Mouse (Mus musculus) fibroblast of lung, adult 2 months (primary cell): ENCODE measurements around the gene Slit3.

Experiments used
- DNase-seq: peaks from one replicate; pipeline ENCODE4 v3.0.0-alpha.2; 2011; ENCODE audit warnings: low read depth

The Slit3 gene

DNA sequence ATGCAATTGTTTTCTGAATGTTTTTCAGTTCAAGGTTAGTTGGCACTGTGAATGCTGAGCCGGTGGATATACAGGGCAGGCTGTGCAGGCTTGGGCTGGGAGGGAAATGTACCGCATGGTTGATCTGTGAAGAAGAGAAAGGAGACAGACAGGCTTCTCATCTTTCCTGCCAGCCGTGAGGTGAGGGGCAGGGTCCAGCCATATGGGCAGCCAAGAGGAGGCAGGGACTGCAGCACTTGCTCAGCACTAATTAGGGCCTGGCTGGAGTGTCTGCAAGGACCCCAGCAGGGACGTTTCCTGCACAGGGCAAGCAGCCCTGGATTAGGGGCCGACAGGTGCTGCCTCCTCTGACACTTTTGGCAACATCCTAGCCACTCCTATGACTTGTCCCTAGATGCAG lies 184.1 kb downstream of the Slit3 start:
- DNase-seq = no peak

DNA sequence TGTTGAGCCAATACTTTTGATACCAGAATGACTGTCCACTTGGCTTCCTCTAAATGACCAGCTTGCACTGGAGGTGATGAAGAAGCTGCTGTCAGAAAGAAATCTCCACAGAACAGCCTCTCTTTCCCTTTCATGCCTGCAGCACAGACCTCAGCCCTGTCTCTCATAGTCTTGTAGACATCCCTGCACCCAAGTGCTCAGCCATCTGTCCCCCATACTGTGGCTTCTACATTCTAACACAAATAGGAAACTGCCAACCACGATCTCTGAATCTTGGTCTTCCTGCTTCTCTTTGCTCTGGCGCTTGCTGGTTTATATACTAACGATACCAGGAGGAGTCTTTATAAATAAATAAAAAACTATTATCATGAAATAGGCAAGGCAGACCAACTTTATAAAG lies 184.9 kb downstream of the Slit3 start:
- DNase-seq = no peak

GRCm38 (mm10) chr11:35306922-35307321 lies 185.9 kb downstream of the Slit3 start:
- no peak for DNase-seq

GRCm38 (mm10) chr11:35307992-35308391 lies 187.0 kb downstream of the Slit3 start:
- no peak for DNase-seq

DNA sequence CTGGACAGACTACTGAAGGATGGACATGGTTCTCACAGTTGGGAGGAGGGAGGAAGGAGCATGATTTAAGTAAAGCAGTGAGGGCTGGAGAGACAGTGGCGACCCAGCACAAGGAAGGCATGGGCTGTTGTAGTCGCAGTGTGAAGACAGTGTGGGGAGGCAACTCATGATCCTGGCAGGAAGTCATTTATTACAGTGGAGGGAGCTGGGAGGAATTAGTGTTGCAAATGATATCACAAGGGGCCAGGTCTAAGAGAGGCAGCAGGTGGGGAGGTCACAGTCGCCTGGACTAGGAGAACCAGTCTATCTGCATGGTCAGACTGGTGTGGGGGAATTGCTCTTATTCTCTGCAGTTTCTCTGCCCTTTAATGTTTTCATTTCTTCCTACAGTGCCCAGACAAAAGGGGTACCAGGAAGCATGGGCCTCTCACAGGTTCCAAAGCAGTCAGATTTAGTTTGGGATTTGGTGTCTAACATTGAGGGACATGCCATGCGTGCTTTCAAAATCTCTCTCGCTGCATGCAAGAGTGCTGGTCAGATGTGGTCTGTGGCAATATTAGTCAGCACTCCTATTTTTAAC lies 194.5 kb downstream of the Slit3 start:
- DNase-seq = no peak

DNA sequence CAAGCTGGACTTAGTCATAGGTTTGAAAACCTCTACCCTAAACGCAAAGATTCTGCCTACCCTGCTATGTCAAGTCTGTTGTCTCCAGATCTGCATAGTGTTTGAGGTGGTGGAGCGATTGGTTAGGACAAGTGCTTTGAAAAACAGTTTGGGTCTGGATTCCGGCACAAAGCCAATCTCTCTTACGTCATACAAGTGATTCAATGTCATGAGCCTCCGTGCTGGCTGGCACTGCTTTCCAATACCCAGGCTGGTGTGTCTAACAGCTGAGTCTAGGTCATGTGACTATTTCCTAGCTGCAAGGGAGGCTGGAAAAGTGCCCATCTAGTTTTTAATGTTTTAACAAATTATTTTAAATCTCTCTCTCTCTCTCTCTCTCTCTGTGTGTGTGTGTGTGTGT lies 196.2 kb downstream of the Slit3 start:
- DNase-seq = peak; percentile 60

DNA sequence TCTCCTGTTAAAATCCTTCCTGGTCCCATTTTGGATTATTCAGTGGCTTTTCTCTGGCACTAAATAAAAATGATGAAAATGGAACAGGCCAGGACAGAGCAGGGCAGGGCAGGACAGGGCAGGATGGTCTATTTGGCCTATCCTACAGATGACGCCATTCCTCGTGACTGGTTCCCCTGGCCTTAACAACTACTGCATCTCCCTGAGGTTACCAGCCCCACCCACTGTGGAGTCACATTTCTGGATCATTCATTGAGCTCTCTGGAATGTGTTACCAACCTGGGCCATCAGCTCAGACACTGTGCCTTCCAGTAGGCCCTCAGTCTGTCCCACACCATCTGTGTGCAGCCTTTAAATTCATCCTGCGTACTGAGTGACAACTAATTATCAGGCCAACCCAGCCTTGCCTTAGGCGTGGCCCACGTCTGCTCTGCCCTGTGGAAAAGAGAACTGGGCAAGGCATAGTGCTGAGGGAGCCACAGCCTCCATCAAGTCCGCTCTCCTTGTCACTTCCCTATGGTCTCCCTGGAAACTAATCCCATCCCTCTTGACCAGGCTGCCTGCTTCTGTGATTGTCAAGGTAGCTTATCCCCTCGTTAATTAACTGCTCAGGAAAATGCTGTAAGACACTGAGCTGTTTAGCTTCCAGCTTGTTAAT lies 196.9 kb downstream of the Slit3 start:
- DNase-seq = no peak

DNA sequence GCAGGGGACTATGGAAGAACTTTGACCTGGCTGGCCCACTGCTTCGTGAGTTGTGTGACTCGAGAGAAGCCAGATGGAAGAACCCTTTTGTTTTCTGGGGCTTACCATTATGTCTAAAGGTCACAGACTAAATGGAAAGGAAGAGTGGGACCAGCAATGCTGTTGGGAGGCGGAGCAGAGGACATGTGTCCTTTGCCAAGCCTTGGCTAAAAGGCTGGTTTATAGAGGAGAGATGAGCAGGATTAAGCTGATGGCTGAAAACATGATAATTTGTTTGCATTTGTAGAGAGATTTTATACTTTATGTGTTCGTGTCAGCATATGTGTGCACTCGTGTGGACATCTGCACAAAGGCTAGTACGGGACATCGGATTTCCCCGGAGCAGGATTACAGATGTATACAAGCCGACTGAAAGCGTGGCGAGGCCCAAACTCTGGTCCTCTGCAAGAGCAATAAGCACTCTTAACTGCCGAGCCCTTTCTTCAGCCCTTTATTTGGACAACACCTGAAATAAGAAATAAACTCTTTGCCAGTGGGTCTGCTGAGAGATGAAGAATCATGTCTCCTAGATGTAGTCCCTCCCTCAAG lies 197.5 kb downstream of the Slit3 start:
- DNase-seq = no peak

DNA sequence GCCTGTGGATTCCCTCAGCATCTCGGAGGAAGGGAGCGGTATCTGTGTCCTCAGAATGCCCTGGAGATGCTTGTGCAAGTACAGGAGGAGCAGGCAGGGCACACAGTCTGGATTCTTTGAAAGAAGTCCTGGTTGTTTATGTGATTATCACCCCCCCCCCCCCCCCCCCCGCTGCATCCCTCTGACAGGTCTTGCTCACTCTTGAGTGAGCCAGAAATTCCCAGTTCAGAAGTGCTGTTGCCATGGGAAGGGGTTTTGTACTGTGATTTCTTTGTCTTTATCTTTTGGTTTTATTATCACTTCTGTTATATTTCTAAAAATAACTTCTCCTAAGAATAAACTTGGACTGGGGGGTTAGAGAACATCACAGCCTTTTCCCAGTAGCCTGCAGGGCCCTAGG lies 199.5 kb downstream of the Slit3 start:
- DNase-seq = no peak

- no peak for DNase-seq
These were observed 203.4 kb downstream of the Slit3 start for GRCm38 (mm10) chr11:35324397-35324796.

DNA sequence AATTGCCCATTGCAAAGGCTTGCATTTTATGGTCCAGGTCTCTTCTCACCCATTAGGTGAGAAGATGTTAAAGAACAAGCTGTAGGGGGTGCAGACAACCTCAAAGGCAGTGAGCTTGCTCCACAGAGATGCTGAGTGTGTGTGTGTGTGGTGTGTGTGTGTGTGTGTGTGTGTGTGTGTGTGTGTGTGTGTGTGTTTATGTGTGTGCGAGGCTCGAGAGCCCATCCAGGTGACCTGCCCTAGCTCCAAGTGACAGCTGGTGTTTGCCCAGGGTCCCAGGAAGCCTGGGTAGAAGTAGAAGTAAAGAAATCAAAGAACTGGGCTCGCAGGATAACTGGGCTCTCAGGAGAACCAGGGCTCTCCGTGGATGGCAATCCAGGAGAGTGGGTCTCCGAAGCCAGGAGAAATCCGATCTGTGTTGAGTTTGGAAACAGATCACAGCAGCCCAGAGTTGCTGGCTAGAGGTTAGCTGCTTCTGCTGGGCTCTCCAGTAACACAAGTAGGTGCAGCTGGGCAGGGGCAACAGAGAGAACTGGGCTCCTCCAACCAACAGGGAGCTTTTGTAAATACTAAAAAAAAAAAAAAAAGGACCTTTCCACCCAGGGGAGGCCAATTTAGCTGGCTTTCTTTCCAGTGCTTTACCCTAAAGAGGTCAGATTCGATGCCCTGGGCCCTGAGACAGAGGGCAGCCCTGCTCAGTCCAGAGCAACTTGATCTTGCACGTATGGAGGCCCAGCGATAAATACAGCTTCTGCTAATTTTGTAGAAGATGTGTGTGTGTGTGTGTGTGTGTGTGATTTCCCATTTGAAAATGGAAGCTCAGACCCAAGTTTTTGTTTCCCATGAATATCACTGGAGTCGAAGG lies 204.3 kb downstream of the Slit3 start:
- DNase-seq = no peak

DNA sequence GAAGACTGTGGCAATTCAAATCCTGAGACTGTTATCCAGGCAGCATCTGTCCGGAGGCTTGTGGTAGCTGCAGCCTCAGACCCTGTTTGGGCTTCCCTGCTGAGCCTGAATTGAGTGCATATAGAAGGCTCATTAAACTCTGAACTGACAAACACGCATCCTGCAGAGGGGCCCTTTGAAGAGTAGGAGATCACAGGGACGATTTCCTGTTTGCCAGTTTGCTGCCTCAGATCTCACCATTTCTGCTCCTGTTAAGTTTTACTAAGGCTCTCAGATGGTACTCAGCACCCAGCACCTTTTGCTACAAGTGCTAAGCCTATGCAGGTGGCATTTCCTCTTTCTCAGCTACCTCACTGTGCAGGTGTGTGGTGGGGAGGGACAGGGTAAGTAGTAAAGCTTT lies 205.3 kb downstream of the Slit3 start:
- DNase-seq = no peak

DNA sequence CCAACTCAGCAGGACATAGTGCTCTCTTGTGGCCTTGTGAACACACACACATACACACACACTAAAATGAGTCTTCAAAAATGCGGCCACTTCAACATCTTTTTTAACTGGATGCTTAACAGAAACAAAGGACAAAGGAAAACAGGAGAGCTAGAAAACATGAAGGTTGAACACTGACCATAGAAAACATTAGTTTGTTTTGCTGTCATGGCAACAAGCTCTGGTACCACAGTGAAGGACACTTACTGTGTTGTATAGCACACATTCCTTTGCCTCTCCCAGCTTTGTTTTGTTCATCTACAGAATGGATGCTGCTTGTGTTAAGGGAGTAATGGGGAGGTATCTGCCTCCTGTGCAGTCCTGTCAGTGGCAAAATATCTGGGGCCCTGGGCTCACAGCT lies 206.9 kb downstream of the Slit3 start:
- no peak for DNase-seq

DNA sequence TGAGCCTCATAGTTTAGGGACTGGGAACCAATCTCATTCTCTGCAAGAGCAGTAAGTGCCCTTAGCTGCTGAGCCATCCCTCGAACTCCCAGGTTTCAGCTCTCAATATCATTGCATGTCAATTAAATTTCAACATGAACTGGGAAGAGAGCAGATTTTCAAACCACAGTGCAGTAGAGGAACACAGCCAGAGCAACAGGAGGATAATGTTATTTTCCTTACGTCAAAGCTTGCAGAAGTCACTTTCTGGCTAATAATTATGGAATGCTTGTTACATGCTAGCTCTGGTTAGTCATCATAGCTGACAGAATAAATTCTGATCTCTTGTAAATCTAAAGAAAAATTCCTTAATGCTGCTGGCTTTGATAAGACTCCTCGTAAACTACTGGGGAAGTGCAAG lies 210.5 kb downstream of the Slit3 start:
- no peak for DNase-seq

- no peak for DNase-seq
These were observed 215.5 kb downstream of the Slit3 start for GRCm38 (mm10) chr11:35336558-35336957.

DNA sequence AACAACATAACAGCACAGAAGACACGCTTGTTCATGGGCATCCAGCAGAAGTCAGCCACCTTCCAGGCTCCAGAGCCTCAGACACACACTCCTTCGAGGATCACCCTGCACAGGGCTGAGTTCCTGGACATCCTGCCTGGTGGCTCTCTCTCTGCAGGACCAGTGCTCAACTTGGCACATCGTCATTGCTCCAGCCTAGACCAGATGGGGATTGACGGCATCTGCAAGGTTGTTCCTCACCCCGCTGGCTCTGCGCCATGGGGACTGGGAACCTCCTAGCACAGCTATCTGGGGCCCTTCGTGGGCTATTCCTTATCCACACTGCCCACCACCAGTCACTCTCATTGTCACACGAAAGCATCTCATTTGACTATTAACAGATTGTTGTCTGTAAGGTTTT lies 216.5 kb downstream of the Slit3 start:
- DNase-seq = no peak

DNA sequence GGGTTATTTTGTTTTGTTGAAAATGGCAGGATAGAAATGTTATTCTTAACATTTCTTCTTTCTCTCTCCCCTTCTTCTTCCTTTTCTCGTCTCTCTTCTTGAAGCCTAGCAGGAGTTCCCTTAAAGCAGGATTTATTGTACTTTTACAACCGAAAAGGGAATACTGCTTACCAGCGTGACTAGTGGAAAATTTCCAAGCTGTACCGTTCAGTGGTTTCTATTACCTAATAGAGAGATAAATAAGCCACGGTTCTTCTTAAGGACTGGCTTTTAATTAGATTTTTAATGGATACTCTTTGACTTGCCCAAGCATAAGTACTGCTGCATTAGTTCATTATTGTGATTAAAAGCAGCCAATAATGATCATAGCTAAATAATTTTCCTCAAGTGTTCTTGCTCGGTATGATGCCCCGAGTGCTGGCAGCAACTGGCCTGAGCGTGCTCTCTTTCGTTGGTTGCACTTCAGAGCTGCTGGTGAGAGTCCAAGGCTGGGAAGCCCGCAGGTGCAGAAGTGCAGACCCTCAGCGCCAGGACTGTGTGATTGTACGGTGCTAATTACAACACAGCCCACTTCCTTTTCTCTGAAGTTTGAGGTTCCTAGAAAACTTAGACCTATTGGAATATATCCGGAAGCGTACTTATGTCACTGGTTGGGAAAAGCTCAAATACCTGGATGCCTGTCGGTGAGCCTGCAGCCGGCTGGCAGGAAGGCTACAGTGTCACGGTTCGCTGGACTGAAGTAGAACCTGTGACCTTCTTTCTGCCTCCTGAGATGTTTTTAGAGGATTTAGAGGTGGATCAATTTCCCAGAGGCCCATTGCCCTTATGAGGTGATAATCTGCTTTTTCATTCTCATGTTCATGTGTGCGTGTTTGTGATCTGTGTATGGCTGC lies 217.1 kb downstream of the Slit3 start:
- DNase-seq = no peak

DNA sequence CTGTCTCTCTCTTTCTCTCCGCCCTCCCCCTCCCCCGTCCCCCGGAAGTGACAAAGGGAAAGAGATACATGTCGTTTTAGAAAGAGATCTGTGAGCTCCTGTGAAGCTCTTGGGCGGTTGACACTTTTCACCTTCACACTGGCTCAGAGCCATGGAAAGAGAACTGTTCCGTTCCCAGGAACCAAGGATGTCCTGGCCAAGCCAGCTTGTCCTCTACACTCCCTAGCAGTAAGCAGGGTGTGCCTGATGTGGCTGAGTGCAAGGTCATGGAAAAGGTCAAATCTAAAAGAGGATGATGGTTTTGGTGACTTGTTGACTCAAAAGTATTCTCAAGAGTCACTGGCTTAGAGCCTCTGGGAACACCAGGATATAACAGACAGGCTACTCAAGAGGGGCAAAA lies 219.7 kb downstream of the Slit3 start:
- DNase-seq = no peak

- no peak for DNase-seq
These were observed 221.5 kb downstream of the Slit3 start for GRCm38 (mm10) chr11:35342486-35342885.

DNA sequence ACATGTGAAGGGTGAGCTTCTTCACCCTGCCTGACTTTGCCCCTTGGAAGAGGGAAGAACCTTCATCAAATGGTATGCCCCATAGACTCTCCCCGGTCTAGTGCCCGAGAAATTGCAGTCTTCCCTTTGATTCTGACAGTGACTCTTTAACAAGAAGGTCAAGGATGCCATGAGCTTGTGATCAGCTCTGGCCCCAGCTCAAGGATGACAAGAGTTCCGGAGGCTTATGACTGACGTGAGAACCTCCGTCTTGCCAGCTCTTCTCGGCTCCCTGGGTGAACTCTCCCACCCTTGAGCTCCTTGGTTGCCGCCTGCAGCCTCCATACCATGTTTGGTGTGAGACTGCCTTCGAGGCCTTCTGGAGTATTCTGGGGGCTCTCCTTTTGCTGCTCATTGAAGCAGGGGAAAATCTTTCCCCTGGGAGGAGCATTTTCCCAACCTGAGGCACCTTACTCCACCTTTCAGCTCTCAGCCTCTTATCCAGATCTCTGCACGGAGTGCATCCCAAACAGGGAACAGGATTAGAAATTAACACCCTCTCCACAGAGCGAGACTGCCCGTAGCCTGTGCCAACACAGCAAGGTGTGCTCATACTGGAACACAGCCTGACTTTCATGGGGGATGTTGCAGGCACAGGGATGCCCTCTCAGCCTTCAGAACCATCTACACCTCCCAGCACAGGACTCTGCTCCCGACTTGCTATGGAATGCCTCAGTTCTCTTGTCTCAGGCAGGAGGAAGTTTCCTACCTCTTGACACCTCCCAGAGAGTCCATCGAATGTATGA lies 224.9 kb downstream of the Slit3 start:
- no peak for DNase-seq

GRCm38 (mm10) chr11:35348099-35348498 lies 227.1 kb downstream of the Slit3 start:
- DNase-seq = no peak
